Mouse (Mus musculus): ENCODE data around the gene Phlpp2. TPM values are rescaled to one million over a fixed set of nuclear protein-coding genes. Genes with fewer than 3 reads are reported as not detected.

Phlpp2 gene
- 3.1 and 4.1 TPM in 2 replicates for polyA plus RNA-seq (2015; fragmentation: Nextera tagmentation; extraction: Ambion mirVana)

GRCm38 (mm10) chr8:109868003-109868679 is at the start of gene Phlpp2:
TSS of gene Phlpp2 (plus strand) at chr8:109868542.
- WGBS, result 1% methylated on average over 41 of the region's 42 CpGs
- peak within 1 kb of the TSS; percentile 91 for H3K4me2 ChIP-seq (replicated peaks; ENCODE audit: low read depth)
- no peaks in the 10 kb centered on the region for H3K27me3 ChIP-seq (replicated peaks; ENCODE audit: control insufficient read depth, insufficient read depth, low read length)
- H3K4me3 ChIP-seq (ENCODE audit: low read depth, low read length), result peak within 1 kb of the TSS; percentile 96
- no peaks in the 10 kb centered on the region for H3K9me3 ChIP-seq (ENCODE audit: control insufficient read depth)
- H3K9ac ChIP-seq (ENCODE audit: low read depth, low read length), result peak within 1 kb of the TSS; percentile 96
- peak; percentile 97 for ATAC-seq
- TF ChIP-seq CTCF (IDR thresholded peaks at IDR 0.05; ENCODE audit: low read depth), result peak; percentile 75
- H3K4me1 ChIP-seq (replicated peaks; ENCODE audit: control insufficient read depth, insufficient read depth, low read length), result peaks cover 5% of the 10 kb centered on the region; the same call in 1 of the 2 replicates
- H3K36me3 ChIP-seq (ENCODE audit: control insufficient read depth, insufficient read depth), result no peaks in the 10 kb centered on the region
- H3K27ac ChIP-seq (ENCODE audit: low read depth, low read length), result peak within 1 kb of the TSS; percentile 91

DNA sequence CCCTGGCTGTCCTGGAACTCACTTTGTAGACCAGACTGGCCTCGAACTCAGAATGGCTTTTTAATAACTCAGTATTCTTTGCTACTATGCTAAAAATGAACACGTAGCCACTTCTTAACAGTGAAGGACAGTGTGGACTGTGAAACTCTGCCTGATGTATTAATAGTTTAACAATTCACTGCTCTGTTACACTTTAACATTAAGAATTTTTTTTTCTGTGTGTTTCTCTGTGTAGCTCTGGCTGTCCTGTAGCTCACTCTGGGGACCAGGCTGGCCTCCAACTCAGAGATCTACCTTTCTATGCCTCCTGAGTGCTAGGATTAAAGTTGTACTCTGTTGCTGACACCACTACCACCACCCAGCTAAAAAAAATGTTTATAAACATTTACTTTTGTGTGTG is 44.8 kb upstream of the Phlpp2 start:
- 79% methylated on average over 2 of the region's 2 CpGs for WGBS
- Histone ChIP-seq H3K27ac (ENCODE audit: low read depth, low read length) (no peak overlapping the region), H3K27me3 (replicated peaks; ENCODE audit: control insufficient read depth, insufficient read depth, low read length) (no peaks in the 10 kb centered on the region), H3K9ac (ENCODE audit: low read depth, low read length) (no peak overlapping the region), H3K4me1 (replicated peaks; ENCODE audit: control insufficient read depth, insufficient read depth, low read length) (no peaks in the 10 kb centered on the region), H3K4me2 (replicated peaks; ENCODE audit: low read depth) (no peak overlapping the region), H3K36me3 (ENCODE audit: control insufficient read depth, insufficient read depth) (peaks cover 10% of the 10 kb centered on the region; the same call in 1 of the 2 replicates), H3K4me3 (ENCODE audit: low read depth, low read length) (no peak overlapping the region), H3K9me3 (ENCODE audit: control insufficient read depth) (no peaks in the 10 kb centered on the region)
- no peak for ATAC-seq
- TF ChIP-seq CTCF (IDR thresholded peaks at IDR 0.05; ENCODE audit: low read depth), result no peak

DNA sequence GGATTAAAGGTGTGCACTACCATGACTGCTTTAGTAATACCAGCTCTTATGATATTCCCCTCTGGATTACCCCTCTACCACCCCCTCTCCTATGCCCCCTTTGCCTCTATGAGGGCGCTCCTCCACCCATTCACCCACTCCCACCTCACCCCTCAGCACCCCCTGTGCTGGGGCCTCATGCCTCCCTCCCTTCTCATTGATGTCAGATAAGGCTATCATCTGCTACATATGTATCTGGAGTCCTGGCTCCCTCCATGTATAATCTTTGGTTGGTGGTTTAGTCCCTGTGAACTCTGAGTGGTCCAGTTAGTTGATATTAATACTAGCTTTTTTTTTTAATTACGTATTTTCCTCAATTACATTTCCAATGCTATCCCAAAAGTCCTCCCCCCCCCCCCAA is 28.5 kb upstream of the Phlpp2 start:
- peaks cover 32% of the 10 kb centered on the region for H3K36me3 ChIP-seq (ENCODE audit: control insufficient read depth, insufficient read depth)

DNA sequence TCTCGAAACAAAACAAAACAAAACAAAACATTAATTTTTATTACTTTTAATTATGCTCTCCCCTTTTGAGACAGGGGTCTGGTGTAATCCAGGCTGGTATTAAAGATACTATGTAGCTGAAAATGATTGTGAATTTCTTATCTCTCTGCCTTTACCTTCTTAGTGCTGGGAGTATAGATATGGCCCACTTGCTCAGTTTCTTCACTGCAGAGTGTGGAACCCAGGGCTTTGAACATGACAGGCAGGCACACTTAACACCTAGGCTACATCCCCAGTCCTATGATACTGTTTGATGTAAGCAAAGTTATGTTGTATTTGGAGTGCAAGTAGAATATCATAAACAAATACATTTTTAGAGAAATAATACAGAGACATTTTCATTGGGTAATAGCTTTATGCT is 25.9 kb upstream of the Phlpp2 start:
- TF ChIP-seq CTCF (IDR thresholded peaks at IDR 0.05; ENCODE audit: low read depth), result no peak
- no peak for ATAC-seq
- no peak overlapping the region for H3K4me3 ChIP-seq (ENCODE audit: low read depth, low read length)
- H3K4me2 ChIP-seq (replicated peaks; ENCODE audit: low read depth), result no peak overlapping the region
- no peaks in the 10 kb centered on the region for H3K4me1 ChIP-seq (replicated peaks; ENCODE audit: control insufficient read depth, insufficient read depth, low read length)
- H3K27me3 ChIP-seq (replicated peaks; ENCODE audit: control insufficient read depth, insufficient read depth, low read length), result no peaks in the 10 kb centered on the region
- 100% methylated on average over 1 of the region's 1 CpGs for WGBS
- no peaks in the 10 kb centered on the region for H3K9me3 ChIP-seq (ENCODE audit: control insufficient read depth)
- no peak overlapping the region for H3K9ac ChIP-seq (ENCODE audit: low read depth, low read length)
- H3K27ac ChIP-seq (ENCODE audit: low read depth, low read length), result no peak overlapping the region
- H3K36me3 ChIP-seq (ENCODE audit: control insufficient read depth, insufficient read depth), result peaks cover 46% of the 10 kb centered on the region

More for the DNA sequence above, 28.5 kb upstream of the Phlpp2 start:
- WGBS, result 98% methylated on average over 2 of the region's 2 CpGs
- ATAC-seq, result no peak
- TF ChIP-seq CTCF (IDR thresholded peaks at IDR 0.05; ENCODE audit: low read depth), result no peak
- H3K4me2 ChIP-seq (replicated peaks; ENCODE audit: low read depth), result no peak overlapping the region
- no peaks in the 10 kb centered on the region for H3K9me3 ChIP-seq (ENCODE audit: control insufficient read depth)
- no peaks in the 10 kb centered on the region for H3K27me3 ChIP-seq (replicated peaks; ENCODE audit: control insufficient read depth, insufficient read depth, low read length)
- no peak overlapping the region for H3K9ac ChIP-seq (ENCODE audit: low read depth, low read length)
- no peaks in the 10 kb centered on the region for H3K4me1 ChIP-seq (replicated peaks; ENCODE audit: control insufficient read depth, insufficient read depth, low read length)
- H3K27ac ChIP-seq (ENCODE audit: low read depth, low read length), result no peak overlapping the region
- H3K4me3 ChIP-seq (ENCODE audit: low read depth, low read length), result no peak overlapping the region

GRCm38 (mm10) chr8:109847866-109848265 is 20.5 kb upstream of the Phlpp2 start:
- ATAC-seq, result no peak
- H3K9ac ChIP-seq (ENCODE audit: low read depth, low read length), result no peak overlapping the region
- no peak for TF ChIP-seq CTCF (IDR thresholded peaks at IDR 0.05; ENCODE audit: low read depth)
- peaks cover 67% of the 10 kb centered on the region for H3K36me3 ChIP-seq (ENCODE audit: control insufficient read depth, insufficient read depth)
- H3K4me3 ChIP-seq (ENCODE audit: low read depth, low read length), result no peak overlapping the region
- no peak overlapping the region for H3K27ac ChIP-seq (ENCODE audit: low read depth, low read length)
- no peak overlapping the region for H3K4me2 ChIP-seq (replicated peaks; ENCODE audit: low read depth)
- H3K9me3 ChIP-seq (ENCODE audit: control insufficient read depth), result no peaks in the 10 kb centered on the region
- no peaks in the 10 kb centered on the region for H3K27me3 ChIP-seq (replicated peaks; ENCODE audit: control insufficient read depth, insufficient read depth, low read length)
- no peaks in the 10 kb centered on the region for H3K4me1 ChIP-seq (replicated peaks; ENCODE audit: control insufficient read depth, insufficient read depth, low read length)
- WGBS, result 58% methylated on average over 2 of the region's 2 CpGs

DNA sequence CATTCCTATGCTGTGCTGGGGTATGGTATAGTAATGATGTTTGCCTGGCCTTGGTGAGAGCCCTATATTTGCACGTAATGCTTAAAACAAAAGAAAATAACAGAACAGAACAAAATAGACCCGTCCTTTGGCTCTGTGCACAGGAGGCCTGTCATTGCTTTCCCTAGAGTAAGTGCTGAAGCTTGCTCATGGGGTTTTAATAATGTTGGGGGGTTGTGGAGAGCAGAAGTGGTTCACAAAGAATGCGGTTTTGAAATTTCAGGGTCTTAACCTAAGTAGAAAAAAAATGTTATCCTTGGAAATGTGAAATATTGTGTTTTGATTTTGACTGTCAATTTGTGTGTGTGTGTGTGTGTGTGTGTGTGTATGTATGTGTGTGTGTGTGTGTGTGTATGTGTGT is 19.4 kb upstream of the Phlpp2 start:
- TF ChIP-seq CTCF (IDR thresholded peaks at IDR 0.05; ENCODE audit: low read depth), result no peak
- Histone ChIP-seq H3K4me3 (ENCODE audit: low read depth, low read length) (no peak overlapping the region), H3K27ac (ENCODE audit: low read depth, low read length) (no peak overlapping the region), H3K27me3 (replicated peaks; ENCODE audit: control insufficient read depth, insufficient read depth, low read length) (no peaks in the 10 kb centered on the region), H3K9ac (ENCODE audit: low read depth, low read length) (no peak overlapping the region), H3K36me3 (ENCODE audit: control insufficient read depth, insufficient read depth) (peaks cover 63% of the 10 kb centered on the region), H3K4me1 (replicated peaks; ENCODE audit: control insufficient read depth, insufficient read depth, low read length) (no peaks in the 10 kb centered on the region), H3K9me3 (ENCODE audit: control insufficient read depth) (no peaks in the 10 kb centered on the region), H3K4me2 (replicated peaks; ENCODE audit: low read depth) (no peak overlapping the region)
- WGBS, result 87% methylated on average over 3 of the region's 3 CpGs
- ATAC-seq, result no peak
